Mouse (Mus musculus) induced T-regulatory cell, adult 2 months (primary cell): ENCODE data around the gene Fli1.

Experiments
- DNase-seq: peaks from one replicate; pipeline ENCODE4 v3.0.0-alpha.2; 2012; ENCODE audit warnings: low read depth

The Fli1 gene

DNA sequence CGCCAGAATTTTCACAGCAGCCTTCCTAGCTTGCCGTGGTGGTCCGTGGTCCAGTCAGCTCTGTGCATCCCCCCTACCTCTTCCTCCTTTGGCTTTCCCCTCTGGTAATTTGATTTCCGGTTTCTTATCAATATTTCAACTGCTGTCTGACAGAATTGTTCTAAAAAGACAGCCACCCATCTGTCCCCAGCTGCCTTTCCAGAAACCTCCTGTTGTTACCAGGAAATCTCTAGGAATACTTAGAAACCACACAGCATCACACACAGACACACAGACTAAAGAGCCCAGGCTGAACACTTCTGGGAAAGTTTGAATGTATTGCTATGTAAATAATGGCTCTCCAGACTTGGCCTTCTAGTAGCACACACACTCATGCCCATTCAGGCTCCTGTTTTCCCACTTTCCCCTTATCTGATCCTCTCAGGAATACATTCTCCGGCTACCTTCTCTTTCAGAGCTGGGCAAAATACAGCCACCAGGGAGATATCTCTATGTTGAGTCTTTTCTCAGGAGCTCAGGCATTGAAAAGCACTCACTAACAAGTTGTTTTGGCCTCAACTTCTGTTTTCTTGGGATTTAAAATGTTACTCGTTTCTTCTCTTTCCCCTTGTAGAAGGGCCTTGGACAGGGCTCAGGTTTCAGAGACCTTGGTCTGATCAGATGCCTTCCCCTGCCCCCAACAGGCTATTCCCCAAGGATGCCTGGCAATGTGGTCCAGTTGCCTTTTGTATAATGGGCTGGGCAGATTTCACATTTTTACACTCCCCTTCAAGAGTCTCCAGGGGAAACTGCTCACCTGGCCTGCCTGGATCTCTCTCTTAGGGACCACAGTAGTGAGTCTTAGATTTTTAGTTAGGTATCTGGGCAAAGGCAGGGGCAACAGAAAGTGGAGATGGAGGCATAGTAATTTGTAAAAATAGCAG lies 7.1 kb upstream of the Fli1 start:
- DNase-seq, result no peak

DNA sequence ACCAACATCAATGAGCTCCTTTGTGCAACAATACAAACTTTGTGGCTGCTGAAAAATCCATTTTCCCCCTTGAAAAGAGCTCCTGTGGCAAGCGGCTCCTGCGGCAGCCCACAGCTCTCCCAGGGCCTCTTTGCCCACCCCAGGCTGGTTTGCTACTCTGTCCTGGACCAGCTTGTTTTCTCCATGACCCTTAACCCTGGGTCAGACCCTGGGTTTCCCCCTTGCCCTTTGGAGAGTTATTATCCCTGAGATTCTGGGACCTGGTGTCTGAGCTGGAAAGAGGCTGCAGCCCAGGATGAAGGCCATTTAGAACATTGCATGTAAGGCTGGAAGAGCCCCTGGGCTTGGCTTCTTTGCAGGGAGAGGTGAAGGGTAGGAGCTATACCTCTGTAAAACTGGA lies 4.1 kb upstream of the Fli1 start:
- no peak for DNase-seq

DNA sequence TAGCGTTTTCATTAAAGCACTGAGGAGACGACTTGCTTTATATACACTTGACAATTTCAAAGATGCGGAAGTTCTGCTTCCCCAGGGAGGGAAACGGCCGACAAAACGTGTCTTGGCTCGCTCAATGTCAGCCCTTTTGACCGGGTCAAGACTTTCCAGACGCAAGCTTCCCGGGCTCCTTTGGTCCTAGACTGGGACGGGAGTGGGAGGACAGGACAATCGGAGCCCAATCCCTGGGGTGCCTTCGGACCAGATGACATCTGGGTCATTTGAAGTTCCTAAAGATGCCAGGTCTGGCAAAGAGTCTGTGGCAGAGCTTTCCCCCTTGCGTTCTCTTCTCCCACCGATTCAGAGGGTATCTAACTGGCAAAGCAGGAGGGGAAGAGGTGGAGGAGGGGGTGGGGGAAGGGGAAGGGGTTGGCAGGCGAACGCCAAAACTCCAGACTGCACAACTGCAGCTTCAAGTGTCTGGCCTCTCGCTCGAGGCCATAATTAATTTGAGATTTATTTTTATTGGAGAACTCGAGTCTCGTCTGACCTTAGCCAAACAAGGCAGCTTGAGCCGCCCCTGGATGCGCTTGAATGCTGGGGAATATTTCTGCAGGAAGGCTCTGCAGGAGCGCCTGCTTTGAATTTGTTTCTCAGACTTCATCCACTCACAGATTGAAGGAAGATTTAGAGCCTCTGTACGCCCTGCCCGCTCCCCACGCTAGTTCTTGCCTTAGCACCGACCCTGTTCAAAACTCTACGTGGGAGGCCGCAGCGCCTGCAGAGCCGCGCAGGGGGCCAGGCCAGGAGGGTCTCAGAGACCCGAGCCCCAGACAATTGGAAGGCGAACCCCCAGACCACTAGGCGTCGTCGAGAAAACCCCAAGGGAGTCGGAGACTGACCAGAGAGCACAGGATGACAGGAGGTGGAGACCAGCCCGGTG lies 2.3 kb upstream of the Fli1 start:
- DNase-seq, result no peak

DNA sequence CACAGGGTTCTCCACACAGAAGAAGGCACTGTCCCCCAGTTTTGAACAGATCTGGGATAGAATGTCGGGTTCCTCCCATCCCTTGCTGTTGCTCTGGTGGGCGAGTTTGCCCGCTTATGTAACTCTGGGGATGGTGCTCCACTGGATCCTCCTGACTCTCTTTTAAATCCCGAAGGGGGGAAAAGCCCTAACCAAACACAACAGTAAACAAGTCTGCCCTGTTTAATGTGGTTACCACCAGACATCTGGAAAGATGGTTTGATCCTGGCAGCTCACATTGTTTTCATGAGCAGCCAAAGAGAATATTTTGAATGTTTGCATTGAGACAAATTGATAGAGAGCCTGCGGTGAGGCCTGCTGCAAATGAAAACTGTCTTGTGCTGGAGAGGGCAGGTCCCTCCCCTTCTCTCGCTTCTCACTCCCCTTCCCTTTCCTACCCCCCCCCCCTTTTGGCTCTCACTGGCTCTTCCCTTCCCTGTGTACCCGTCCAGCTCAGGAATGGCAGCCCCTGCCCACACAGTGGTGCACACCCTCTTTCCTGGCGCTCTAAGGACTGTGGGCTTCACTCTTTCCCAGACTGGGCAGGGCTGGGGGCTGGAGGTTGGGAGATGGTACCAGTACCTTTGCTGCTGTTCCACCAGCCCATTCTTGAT lies 1.4 kb upstream of the Fli1 start:
- DNase-seq, result no peak

DNA sequence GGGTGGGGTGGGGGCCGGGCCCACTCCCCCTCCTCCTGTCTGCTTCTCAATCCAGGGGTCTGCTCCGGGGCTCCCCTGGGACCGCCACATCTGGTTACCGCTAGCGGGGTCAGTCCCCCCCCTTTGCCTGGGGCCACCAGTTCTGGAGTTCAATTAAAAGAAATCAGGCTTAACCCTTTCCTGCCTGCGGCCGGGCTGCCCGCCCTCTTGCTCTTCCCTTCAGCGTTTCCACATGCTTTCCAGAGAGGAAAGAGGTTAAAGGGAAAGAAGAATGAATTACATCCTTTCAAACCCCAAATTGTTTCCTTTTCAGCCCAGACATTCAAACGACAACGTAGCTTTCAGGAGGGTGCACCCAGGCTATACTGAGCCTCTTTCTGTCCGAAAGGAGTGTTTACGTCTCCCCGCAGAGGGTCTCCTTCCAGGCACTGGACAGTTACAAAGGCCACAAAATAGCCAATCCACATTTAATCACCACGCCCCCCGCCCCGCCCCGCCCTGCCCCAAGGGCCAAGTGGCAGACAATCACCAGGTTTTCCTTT lies 450 bp upstream of the Fli1 start:
- peak; percentile 49 for DNase-seq

DNA sequence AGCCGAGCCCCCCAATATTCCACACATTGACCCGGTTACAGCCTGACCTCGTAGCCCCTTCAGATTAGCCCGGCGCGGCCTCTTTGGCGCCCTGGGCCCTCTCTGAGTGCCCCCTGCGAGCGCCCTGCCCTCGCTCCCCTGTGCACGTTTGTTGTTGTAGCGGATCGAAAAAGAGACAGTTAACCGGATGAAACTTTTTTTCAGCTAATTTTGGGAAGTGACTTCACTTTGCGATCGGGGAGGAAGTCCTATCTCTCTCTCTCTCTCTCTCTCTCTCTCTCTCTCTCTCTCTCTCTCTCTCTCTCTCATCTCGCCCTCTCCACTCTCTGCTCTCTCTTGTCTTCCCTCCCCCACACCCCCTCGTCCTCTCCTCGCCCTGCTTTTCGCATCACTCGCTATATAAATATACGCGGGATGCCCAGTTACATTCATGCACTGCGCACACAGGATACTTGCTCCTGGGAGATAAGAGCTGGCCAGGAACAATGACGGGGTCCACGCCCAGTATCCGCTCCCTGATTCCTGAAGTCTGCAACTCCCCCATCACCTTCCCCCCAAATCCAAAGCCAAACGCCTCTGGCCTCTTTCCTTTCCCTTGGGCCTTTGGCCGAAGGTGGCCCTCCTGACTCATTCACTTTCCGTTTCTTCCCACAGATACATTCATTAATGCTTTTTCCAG lies 1.3 kb downstream of the Fli1 start:
- DNase-seq, result peak; percentile 83

DNA sequence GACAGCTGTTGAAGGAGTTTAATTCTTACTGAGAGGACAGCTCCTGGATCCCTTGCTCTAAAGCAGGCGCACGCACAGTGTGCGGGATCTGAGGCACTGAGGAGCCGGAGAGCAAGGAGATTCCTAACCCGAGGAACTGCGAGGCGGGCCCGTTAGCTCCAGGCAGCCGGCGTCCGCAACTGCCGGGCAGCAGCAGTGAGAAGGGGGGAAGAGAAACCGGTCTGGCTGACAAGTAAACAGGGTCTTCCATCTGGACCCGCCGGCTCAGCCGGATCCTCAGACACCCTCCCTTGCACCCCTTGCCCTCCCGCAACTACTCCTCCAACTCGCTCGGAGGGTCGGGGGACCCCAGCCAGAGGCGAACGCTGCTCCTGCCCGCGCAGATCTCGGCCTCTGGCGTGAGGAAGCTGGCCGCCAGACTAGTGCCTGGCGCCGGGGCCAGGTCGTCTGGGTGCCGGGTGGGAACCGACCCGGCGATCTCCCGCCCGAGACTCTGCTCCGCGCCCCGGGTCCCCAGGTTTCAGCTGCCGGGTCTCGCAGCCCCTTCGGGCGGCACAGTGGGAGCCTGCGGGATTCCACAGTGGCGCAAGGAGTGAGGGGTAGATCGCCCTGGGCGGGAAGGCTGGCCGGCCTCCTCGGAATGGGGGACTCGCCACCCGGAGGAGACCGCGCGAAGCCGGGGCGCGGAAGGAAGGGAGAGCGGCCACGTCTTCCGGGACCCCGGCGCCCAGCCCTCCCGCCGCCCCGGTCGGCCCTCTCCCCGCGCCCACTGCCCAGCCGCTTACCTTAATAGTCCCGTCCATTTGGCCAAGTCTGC lies 2.0 kb downstream of the Fli1 start:
- no peak for DNase-seq

DNA sequence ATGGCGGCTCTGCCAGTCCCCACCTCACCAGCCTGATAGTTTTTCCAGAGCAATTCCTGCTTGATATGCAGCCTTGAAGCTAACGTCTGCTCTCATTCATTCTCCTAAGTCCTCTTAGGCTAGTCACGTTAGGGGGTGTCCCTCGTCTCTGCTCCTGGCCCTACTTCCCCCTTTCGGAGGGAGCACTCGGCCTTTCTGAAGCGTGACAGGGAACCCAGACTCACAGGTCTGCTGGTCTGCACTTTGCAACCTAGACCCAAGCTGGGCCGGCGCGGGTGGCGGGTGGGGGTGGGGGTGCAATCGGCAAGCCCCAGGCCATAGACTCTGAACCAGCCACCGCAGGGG lies 2.6 kb downstream of the Fli1 start:
- no peak for DNase-seq

DNA sequence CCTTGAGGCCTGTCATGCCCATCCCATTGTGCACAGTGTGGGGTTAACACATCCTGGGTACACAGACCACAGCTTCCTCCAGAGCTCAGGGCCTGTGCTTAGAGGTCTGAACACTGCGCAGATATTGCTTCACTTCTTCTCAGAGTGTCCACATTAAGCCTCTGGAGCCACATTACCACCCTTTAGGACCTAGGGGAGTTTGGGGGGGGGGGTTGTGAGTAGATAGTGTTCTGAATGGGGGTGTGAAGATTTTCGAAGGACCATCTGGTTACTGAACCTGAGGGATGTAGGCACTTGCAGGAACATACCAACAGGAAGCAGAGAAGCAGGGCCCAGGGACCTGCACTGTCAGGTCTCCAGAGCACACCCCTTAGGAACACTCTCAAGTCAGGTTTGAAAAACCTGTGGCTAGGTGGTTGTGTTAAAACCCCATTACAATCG lies 3.3 kb downstream of the Fli1 start:
- peak; percentile 88 for DNase-seq

DNA sequence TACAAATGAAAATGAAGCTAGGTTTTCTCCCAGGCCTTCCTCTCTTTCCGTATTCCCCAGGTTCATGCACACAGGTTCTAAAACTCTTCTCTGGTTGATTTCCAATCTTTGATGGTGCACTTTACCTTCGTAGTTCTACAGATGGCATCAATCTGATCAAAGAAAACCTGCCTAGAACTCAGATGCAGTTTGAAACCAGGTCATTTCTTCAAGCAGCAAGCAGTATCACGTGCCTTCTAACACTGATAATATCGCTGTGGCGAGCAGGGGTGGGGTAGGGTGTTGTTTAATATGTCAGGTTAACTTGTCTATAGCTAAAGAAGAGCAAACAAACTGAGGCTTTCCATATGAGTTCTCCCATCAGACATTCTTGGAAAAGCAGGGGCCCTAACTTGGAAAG lies 4.5 kb downstream of the Fli1 start:
- DNase-seq, result peak; percentile 89

DNA sequence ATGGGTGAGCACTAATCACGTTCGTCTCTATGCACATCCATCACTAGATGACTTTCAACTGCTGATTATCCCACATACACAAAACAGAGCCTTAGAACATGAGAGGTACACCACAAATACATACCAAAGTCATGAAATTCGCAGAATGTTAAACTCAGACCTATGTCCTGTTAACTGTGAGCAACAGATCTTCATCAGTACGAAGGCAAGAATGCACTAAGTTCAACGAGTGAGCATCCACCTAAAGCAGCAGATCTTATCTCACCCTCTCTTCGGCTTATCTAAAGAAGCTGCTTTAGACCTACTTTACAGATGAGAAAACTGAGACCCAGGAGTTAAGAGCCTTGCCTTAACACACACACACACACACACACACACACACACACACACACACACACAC lies 5.0 kb downstream of the Fli1 start:
- peak; percentile 74 for DNase-seq

DNA sequence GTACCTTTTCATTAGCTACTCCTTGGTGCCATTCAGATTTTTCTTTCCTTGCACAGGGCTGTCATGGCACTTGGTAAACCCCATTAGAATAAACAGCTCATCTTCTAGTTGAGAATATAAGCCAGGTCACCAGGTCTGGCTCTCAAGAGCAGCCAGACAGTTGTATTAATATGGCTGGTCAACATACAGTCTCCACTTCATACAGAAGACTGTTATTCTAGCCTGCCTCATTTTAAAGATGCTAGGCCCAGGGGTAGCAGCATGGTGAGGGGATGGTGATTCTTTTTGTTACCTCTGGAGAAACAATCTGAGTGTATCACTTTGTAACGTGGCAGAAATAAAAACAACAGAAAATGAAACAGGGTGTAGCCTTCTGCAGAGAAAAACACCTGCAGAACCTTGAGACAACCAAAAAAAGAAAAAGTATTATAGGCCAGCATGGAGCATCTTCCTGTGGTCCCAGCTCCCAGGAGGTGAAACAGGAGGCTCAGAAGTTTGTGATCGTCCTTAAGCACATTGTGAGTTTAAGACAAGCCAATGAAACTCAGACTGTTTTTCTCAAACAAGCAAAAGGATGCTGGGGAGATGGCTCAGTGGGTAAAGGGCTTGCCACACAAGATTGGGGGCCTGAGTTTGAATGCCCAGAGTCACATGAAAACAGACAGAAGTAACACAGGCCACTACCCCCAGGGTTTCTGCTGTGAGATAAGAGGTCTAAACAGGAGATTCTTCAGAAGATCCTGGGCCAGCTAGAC lies 7.3 kb downstream of the Fli1 start:
- DNase-seq, result peak; percentile 38

DNA sequence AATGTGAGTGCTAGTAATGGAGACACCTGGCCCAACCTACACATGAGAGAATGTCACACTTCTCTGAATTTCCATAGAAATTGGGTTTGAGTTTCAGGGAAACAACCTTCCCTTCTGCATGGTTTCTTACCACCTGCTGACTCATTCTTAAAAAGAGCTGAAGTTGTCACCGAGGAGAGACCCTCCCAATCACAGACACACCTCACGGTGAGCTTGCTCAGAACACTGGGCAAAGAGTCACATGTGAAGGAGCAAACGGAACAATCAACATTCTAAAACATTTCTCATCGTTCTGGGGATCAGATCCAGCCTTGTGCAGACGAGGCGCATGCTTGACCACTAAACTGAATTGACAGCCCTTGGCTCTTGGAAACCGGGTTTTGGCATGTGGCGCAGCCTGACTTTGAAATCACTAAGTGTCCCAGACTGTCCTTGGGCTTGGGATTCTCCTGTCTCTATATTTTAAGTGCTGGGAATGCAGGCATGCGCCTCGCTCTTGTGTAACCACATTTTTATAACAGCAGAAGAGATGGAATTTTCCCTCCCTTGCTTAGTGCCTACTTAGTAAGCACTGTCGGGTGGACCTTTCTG lies 8.5 kb downstream of the Fli1 start:
- no peak for DNase-seq

DNA sequence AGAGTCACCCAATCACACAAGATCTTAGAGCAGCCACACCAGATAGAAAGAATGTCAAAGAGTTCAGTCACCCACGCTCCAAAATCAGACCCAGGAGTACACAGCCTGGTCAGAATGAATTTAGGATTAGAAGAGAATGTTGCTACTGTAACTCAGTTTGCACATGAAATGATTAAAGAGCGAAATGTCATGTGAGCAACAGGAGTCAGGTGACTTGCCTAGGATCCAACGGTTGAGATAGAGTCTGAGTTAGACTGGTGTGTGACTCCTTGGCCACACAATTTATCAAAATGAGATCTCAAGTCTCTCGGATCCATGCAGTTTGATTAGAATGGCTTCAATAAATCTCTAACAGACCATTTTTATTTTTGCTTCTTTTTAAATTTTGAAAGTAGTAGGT lies 11.1 kb downstream of the Fli1 start:
- DNase-seq, result no peak

DNA sequence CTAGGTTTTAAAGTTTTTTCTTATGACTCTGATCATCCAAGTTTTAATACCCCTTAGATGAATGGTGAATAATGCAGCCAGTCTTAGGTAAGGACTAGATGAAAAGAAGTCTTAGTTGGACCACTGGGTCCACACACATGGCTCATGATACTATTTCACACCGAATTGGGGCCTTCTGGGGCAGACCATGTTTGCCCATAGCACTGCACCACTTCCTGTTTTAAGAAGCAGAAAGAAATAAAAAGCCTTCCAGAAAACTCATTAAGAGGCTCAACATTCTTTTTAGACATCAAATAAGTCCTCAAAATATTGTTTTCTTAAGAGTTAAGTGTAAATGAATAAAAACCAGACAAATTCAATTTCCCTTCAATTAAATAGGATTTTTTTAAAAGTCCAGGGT lies 11.7 kb downstream of the Fli1 start:
- no peak for DNase-seq

DNA sequence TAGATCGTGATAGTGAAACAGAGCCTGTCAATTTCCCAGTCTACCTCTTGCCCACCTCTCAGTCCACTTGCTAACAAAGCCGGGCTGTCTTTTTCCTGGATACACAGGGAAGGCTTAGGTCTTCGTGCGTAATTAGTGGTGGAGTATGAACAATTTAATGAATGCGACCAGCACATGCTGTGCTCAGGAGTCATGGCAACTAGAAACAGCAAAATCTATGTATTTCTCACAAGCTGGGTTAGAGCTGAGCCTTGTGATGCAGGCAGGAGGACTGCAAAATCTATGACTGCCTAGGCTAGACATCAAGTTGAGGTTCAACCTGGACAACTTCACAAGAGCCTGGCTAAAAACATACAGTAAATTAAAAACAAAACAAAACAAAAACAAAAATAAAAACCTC lies 12.5 kb downstream of the Fli1 start:
- DNase-seq, result no peak

DNA sequence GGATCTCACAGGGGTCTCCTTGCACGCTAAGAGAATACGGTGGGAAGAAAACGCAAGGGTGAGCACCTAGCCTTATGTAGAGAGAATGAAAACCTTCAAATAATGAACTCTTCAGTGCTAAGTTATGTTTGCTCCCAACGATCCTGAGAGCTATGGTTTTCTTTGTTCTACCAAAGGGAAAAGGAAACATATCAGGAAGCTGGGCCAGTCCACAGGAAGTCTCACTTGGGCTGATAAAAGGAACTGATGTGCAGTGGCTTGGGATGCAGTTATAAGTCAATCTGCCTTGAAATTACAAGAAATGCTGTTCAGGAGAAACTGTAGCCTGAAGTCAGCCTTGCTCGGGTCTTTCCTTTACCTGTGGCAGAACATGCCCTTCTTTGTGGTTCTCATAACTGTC lies 13.1 kb downstream of the Fli1 start:
- no peak for DNase-seq

DNA sequence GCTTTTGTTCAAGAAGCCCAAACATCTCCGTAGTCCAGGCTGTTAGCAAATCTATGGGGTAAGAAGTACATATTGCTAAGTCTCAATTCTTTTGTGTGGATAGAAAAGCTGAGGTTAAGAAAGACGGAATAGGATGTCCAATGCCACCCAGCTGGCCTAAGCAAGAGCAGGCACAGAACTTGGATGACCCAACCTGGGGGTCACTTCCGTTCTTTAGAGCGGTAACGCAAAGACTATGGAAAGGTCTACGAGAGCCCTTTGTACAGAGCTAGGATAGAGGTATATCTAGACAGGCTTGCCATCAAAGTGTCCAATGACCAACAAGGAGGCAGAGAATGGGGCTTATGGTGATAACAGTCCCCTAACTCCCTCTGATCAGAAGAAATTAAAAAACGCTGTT lies 15.3 kb downstream of the Fli1 start:
- DNase-seq, result no peak

DNA sequence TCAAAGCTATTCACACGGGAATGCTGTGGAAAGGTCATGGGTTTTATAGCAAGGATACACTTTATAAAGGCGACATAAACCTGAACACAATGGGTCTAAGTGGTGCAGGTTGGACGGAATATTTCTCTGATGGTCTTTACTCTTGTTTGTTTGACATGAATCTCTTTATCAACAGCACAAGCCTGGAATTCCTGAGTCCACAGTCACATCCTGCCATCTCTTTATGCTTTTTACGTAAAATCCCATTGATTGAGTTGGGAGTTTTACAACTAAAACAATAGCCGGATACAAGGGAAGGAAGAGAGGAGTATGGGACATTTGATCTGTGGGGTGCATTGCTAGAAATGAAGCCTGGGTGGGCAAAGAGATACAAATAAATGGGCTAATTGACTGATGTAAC lies 16.9 kb downstream of the Fli1 start:
- no peak for DNase-seq
